Mouse (Mus musculus) thymus, adult 2 months (tissue): Measurements from ENCODE around the gene Slc35f5.

Experiments
- CTCF ChIP-seq: fragments of 200-500 bp; IDR thresholded peaks from 2 replicates; pipeline ENCODE4 v1.5.1; 2012; ENCODE audit warnings: mild to moderate bottlenecking, control low read depth, low read length, moderate library complexity, borderline replicate concordance; ENCODE audit not compliant: control insufficient read depth, poor library complexity, insufficient read depth; ENCODE audit errors: extremely low read depth
- POLR2A ChIP-seq: fragments of 200-500 bp; IDR thresholded peaks from 2 replicates; pipeline ENCODE4 v1.6.1; 2012; ENCODE audit warnings: mild to moderate bottlenecking, low read length, control low read depth, moderate library complexity; ENCODE audit not compliant: control insufficient read depth, poor library complexity, insufficient read depth; ENCODE audit errors: extremely low read depth

GRCm38 (mm10) chr1:125559261-125559660 is 1.1 kb upstream of the Slc35f5 start:
- TF ChIP-seq POLR2A (no peak), CTCF (no peak)
